Mouse (Mus musculus) cerebellum, adult 11 months (tissue): ENCODE data around the gene Calr4.

Experiments used
- DNase-seq: peaks from one replicate; pipeline ENCODE4 v3.0.0; 2022

Gene Calr4

GRCm38 (mm10) chr4:109236186-109236879 is 2.0 kb downstream of the Calr4 start:
- no peak for DNase-seq

DNA sequence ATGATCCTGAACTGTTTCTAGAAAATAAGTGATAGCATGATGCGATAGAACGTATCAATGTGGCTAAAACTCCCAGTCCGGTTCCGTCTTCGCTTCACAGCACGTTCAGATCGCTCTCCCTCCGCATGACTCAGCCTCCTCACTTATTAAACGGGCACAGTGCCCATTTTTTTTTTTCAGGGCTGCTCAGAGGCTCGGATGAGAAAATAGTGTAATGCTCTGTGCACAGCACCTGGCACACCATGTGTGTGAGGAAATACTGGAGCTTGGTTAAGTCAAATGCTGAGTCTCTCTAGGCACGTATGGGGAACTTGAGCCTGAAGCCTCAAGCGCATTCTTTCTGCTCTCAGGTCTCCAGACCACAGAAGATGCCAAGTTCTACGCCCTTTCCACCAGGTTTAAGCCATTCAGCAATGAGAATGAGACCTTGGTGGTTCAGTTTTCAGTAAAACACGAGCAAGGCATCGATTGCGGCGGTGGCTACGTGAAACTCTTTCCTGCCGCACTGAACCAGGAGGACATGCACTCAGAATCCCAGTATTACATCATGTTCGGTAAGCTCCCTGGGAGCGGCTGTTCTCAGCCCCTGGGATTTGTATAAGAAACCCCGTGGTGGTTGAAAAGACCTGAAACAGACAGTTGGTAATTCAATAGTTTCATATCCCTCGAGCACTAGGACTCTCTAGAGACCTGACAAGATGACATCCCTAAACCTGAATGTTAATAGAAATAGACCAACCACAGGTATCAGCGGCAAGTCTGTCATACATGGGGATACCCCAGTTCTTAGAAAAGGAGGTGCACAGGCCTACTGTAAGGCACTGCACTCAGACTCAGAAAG is 4.4 kb downstream of the Calr4 start:
- DNase-seq, result peak; percentile 28

DNA sequence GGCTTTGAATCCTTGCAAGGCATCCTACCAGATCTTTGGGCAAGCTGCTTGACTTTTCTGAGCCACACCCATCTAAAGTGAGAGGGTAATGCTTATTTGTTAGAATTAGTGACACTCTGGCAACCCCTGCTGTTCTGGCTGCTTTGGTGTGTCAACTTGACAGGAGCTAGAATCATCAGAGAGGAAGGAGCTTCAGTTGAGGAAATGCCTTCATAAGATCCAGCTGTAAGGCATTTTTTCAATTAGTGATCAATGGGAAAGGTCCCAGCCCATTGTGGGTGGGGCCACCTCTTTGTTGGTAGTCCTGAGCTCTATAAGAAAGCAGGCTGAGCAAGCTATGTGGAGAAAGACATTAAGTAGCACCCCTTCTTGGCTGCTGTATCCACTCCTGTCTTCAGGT is 6.9 kb downstream of the Calr4 start:
- DNase-seq, result no peak

GRCm38 (mm10) chr4:109241934-109242333 is 7.6 kb downstream of the Calr4 start:
- DNase-seq, result peak; percentile 27

GRCm38 (mm10) chr4:109244506-109244905 is 10.2 kb downstream of the Calr4 start:
- no peak for DNase-seq

- DNase-seq, result no peak
Observed at GRCm38 (mm10) chr4:109245016-109245620, 10.8 kb downstream of the Calr4 start.

DNA sequence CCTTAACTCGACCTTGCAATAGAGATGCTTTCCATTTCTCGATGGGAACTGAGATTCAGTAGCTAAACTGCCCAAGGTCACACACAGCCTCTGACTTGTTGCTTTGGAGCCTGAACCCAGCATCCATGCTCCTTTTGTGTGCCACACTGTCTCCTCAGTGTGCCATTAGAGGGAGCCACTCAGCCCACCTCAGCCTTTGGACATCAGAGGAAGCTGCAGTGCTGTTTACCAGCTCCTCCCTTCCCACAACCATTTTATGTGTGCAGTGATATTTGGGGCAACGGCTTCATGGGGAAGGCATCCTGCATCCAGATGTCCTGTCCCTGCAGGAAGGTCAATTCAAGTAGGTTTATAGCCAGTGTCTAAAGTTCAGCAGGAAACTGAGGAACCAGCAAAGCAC is 17.3 kb downstream of the Calr4 start:
- DNase-seq, result no peak

DNA sequence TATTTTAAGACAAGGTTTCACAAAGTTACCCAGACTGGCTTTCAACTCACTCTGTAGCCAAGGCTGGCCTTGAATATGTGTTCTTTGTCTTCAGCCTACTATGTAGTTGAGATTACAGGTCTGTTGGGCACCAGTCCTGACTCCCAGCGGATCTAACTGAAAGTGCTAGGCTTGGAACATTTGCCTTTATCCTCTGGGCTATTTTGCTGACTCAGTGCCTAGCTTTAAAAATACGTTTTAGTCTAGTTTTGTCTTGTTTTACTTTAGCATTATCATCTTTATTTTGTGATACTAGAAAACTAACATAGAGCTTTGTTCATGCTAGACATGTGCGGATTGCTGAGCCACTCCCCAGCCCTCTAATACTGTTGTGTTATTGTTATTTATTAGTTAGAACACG is 17.9 kb downstream of the Calr4 start:
- DNase-seq, result no peak

DNA sequence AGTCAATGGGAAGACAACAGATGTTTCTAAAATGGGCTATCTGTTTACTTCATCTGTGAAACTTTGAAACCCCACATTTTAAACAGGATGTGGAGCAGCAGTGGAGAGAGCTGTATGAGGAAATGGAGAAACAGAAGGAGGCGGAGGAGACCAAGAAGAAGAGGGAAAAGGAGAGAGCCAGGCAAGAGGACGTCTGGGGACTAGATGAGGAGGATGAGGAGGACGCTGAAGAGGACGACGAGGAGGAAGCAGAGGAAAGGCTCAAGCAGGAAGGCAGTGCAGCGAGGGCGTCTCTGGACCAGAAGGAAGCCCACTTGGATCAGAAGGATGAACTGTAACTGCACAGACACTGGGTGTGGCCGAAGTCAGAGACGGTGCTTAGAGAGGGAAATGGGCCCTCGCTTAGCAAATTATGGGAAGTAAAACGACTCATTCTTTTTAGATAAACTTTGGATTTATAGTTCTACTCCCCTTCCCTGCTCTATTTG is 19.4 kb downstream of the Calr4 start:
- DNase-seq, result no peak

DNA sequence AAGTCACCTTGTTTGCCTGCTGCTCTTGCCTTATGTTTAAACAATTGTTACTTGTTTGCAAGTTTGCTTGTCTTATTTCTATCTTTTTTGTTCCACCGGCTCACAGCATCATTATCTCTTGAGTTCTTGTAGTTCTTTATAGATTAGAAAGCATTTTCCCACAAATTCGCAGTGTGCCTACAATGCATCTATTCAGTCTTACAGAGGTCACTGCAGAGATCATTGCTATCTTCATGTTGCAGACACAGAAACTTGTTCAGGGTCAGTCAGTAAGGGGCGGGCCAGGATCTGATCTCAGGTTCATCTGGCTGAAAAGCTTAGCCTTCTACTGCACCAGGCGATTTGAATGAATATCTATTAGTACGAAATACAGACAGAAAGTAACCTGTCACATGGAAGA is 20.2 kb downstream of the Calr4 start:
- DNase-seq, result no peak

DNA sequence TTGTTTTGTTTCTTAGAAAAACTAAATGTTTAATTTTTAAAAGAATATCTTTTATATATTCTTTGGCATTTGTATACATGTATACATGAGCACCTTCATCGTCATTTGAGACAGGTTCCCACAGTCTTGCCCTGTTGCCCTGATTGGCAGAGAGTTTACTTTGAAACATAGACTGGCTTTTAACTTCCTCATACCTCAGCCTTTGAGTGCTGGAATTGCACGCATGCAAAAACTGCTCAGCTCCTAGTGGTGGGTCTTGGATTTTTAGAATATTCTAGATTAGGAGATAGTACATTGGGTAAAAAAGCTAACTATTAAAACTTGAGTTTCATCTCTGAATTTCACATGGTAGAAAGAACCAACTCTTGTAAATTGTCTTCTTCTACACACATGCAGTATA is 21.0 kb downstream of the Calr4 start:
- no peak for DNase-seq

- DNase-seq, result no peak
Observed at GRCm38 (mm10) chr4:109255727-109256417, 21.6 kb downstream of the Calr4 start.

DNA sequence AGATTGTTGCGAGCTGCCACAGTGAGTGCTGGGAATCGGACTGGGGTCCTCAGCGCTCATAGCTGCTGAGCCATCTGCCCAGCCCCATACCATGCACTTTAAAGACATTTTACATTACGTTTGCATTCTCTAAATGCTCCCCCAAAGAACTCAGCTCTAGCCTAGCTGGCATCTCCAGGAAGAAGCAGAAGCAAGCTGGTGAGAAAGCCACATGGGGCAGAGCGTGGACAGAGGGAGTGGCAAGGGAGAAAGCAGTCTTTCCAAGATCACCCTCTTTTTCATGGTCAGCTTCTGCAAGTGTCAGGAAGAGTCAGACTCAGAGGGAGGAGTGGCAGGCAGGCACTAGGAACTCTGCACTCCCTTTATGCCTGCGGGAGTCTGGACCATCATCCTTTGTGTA is 22.5 kb downstream of the Calr4 start:
- no peak for DNase-seq

GRCm38 (mm10) chr4:109257639-109258038 is 23.4 kb downstream of the Calr4 start:
- DNase-seq, result no peak

GRCm38 (mm10) chr4:109262068-109262467 is 27.8 kb downstream of the Calr4 start:
- DNase-seq, result no peak

GRCm38 (mm10) chr4:109266056-109266455 is 31.8 kb downstream of the Calr4 start:
- DNase-seq, result no peak

- no peak for DNase-seq
Observed at GRCm38 (mm10) chr4:109266744-109267143, 32.5 kb downstream of the Calr4 start.

DNA sequence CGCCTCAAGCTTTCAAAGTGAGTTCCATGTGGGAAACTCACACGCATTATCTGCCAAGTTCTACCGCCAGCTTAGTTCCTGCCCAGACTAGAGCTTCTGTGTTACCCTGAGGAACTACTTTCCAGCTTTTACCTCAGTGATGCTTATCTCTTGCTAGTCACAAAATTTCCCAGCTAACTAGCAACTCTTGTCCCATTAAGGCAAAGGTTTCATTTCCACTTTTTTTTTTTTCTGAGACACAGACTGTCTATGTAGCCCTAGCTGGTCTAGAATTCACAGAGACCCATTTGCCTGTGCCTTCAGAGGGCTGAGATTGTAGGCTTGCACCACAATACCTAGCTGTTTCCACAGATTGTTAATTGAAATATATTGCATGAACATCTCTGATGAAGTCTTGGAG is 33.2 kb downstream of the Calr4 start:
- no peak for DNase-seq

DNA sequence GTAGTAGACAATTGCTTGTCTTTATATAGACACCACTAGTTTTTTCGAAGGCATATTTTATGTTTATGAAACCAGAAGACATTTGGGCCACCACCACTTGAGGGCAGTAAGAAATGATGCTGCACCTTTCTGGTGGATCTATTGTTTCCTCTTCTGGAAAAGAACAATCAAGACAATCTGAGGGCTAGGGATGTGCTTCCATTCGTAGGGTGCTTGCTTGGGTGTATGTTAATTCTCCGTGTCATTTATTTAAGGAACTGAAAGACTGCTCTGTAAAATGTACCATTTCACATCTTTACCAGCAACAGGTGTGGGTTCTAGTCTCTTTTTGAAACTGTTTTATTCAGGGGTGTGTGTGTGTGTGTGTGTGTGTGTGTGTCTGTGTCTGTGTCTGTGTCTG is 34.6 kb downstream of the Calr4 start:
- no peak for DNase-seq

DNA sequence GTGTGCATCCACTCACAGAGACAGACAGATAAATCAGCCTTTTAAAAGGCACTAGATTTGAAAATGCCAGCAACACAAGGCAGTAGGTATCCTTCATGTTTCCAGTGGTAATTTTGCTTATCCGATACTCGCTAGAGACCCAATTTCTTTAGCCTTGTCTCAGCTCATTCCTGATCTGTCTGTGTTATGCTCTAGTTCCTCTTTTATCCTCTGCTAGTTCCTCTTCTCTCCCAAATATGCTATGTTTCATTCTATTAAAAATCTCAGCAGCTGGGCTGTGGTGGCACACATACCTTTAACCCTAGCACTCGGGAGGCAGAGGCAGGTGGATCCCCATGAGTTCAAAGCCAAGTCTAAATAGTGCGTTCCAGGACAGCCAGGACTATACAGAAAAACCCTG is 37.5 kb downstream of the Calr4 start:
- no peak for DNase-seq

DNA sequence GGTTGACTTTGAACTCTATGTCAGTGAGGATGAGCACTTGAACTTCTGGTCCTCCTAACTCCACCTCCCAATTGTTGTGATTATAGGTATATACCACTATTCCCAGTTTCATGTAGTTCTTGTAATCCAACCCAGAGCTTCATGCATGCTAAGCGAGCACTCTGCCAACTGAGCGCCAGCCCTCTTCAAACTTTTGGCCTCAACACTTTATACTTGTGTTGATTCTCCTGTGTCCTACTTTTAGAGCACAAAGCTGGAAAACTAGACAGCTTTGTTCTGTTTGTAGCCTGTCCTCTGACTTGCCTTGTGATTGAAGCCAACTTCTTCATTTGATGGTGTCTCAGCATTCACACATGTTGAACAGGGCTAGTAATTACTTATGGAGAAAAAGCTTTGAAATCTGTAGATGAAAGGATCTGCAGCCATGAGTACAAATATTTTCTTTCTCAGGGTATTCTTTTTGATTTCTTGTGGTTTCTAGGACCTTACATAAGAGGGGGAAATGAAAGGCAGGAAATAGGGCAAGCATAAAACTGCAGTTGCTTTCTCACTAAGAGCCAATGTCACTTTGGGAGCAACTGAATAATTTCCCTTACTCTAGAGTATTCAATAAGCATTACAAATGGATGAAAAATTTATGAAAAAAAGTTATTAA is 39.4 kb downstream of the Calr4 start:
- DNase-seq, result no peak

DNA sequence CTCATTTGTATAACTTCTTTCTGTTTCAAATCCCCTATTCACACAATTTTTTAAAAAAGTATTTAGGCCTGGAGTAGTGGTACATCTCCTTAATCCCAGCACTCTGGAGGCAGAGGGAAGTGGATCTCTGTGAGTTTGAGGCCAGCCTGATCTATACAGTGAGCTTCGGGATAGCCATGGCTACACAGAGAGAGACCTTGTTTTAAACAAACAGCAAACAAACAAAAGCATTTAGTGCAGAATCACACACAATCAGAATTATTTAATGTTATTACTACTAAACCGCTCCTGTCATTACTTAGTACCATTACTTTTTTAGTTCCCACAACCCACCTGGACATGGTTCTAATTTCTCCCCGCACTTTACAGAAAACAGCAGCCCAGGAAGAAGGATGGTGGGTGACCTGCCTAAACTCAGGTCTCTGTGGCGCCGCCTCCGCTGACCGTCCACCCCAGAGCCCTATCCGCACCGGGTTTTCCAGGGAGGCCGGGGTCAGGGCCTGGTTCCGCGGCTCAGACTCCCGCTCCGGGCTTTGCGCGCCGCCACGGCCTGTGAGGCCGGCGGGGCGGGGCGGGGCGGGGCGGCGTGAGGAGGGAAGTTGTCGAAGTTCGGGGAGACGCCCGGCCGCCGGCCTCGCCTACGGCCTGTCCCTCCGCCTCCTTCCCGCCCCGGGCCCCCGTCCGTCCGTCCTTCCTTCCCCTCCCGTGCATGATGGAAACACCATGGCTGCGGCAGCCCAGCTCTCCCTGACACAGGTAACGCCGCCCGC is 45.6 kb downstream of the Calr4 start, which contains the start of gene Eps15:
Gene Eps15 (plus strand): TSS at position 580 of the 770 bp plus-strand sequence.
- peak; percentile 87 for DNase-seq
